Mouse (Mus musculus) mature B cell (primary cell): Measurements from ENCODE around the gene Cct7.
"Not testable (repeated sequence)": the region's sequence is repeated elsewhere in the genome, so short reads cannot be mapped to it uniquely, and the experiment has no call there.

Source experiments
- in situ Hi-C: fragments of 300-500 bp; cut with MboI; formaldehyde crosslinking; loops from 2 replicates; pipeline ENCODE4 v1.14.3; 2019

The Cct7 gene

GRCm38 (mm10) chr6:85450697-85451663, at the start of gene Cct7:
Gene Cct7 (plus strand): TSS chr6:85451514.
- in situ Hi-C loops: no loop called here

GRCm38 (mm10) chr6:85402613-85403012, 48.7 kb upstream of the Cct7 start:
- in situ Hi-C loops: no loop called here

GRCm38 (mm10) chr6:85403039-85403438, 48.3 kb upstream of the Cct7 start:
- in situ Hi-C loops: no loop called here

GRCm38 (mm10) chr6:85409003-85409402, 42.3 kb upstream of the Cct7 start:
- in situ Hi-C loops: no loop called here

- in situ Hi-C loops: no loop called here
These were observed 40.5 kb upstream of the Cct7 start for GRCm38 (mm10) chr6:85410771-85411273.

- in situ Hi-C loops: no loop called here
These were observed 35.5 kb upstream of the Cct7 start for GRCm38 (mm10) chr6:85415829-85416228.

- in situ Hi-C loops: no loop called here
These were observed 32.2 kb upstream of the Cct7 start for GRCm38 (mm10) chr6:85419150-85419549.

- in situ Hi-C loops: no loop called here
These were observed 27.4 kb upstream of the Cct7 start, which contains the start of gene Noto for GRCm38 (mm10) chr6:85423836-85424379. Gene Noto (plus strand): TSS chr6:85423886.

GRCm38 (mm10) chr6:85431274-85431841, 20.0 kb upstream of the Cct7 start:
- in situ Hi-C loops: no loop called here

- in situ Hi-C loops: no loop called here
These were observed 19.4 kb upstream of the Cct7 start, which contains the start of gene Smyd5 for GRCm38 (mm10) chr6:85431842-85432431. Gene Smyd5 (plus strand): TSS chr6:85431989.

- in situ Hi-C loops: no loop called here
These were observed 17.4 kb upstream of the Cct7 start for GRCm38 (mm10) chr6:85433865-85434264.

- in situ Hi-C loops: no loop called here
These were observed 15.1 kb upstream of the Cct7 start for GRCm38 (mm10) chr6:85436204-85436603.

- in situ Hi-C loops: no loop called here
These were observed 14.7 kb upstream of the Cct7 start for GRCm38 (mm10) chr6:85436631-85437030.

- in situ Hi-C loops: no loop called here
These were observed 10.2 kb upstream of the Cct7 start for GRCm38 (mm10) chr6:85441142-85441541.

- in situ Hi-C loops: no loop called here
These were observed 7.7 kb upstream of the Cct7 start for GRCm38 (mm10) chr6:85443488-85444233.

- in situ Hi-C loops: no loop called here
These were observed 6.9 kb upstream of the Cct7 start for GRCm38 (mm10) chr6:85444266-85444965.

GRCm38 (mm10) chr6:85445286-85445685, 6.0 kb upstream of the Cct7 start:
- in situ Hi-C loops: no loop called here

GRCm38 (mm10) chr6:85447351-85447750, 4.0 kb upstream of the Cct7 start:
- in situ Hi-C loops: no loop called here

- in situ Hi-C loops: not testable (repeated sequence)
These were observed 1.2 kb upstream of the Cct7 start for GRCm38 (mm10) chr6:85450140-85450539.

- in situ Hi-C loops: no loop called here
These were observed 523 bp downstream of the Cct7 start, which contains the start of gene Pradc1 for GRCm38 (mm10) chr6:85451664-85452410. Gene Pradc1 (minus strand): TSS chr6:85451970.
